In the genomic region with DNA sequence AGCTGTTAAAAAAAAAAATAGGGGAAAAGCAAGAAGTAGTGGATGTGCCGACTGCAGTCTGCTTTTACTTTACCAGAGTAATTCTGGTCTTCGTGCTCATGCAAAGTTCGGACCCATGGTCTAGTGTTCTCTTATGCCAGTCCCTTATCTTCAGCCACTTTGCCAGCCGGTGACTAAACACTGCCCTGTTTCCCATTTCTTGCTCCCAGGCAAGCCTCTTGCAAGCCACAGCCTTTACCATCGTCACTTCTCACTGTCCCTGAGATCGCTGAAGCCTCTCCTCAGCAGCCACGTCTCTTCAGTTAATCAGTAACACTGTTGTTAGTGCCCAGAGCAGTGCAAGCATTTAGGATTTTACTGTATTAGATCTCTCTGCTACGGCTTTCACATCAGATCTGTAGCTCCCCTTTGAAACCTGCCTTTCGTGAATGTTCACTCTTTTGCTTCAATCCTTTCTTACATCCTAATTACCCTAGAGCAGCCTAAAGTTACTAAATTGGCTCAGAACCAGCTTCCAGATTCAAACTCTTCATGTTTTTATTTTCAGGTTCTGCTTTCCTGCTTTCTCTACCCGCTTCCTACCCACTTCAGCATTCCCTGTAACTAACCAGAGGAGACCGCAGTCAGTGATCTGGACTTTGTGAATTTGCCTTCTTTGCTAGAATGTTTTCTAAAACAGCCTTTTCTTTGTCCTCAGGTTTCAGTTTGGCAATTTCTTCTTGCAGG, we compare ENCODE assay signal across 14 mouse cellular contexts.
A peak's percentile ranks its signal among the peaks of the same experiment; 100 is the strongest.
DNase-seq lines count a peak whose midpoint lies in the region; ATAC-seq and TF ChIP-seq lines count a peak whose summit lies in the region.
"Had no signal": no experiment of that assay in that cellular context is flagged by ENCODE, and none has a peak within 500 bp of the region (broad histone marks: within the 10 kb centered on the region; RNA-seq: fewer than 3 reads in every experiment).

No protein-coding gene starts in this region.

- no peak for DNase-seq in heart, postnatal 25 days (ENCODE audit: low spot score)
- DNase-seq in Patski (ENCODE audit: low read depth, low spot score): peak; percentile 55
- DNase-seq in intestine, embryonic 14.5 days (ENCODE audit: low spot score): no peak
- peak; percentile 24 to 33 for DNase-seq in kidney, postnatal 25 days
- DNase-seq in adipocyte (ENCODE audit: low spot score): no peak
- no peak for DNase-seq in cerebellum, adult 18-20 months
- no peak for DNase-seq in urinary bladder, adult 2 months (ENCODE audit: low spot score)
- DNase-seq: gastrocnemius, postnatal 36 days; right cerebral cortex, postnatal 4 days; thymus, adult 2 months had no signal

- 48% methylated on average over 11 of the region's 11 CpGs for whole genome bisulfite sequencing in heart, embryonic 15.5 days
- 57% methylated on average over 11 of the region's 11 CpGs for WGBS in intestine, embryonic 14.5 days

- H3K9ac ChIP-seq in heart, embryonic 15.5 days: no peak overlapping the region
- H3K9ac ChIP-seq in intestine, embryonic 14.5 days (ENCODE audit: low read length): no peak overlapping the region

- no peak for ATAC-seq in heart, embryonic 15.5 days (replicated peaks; ENCODE audit: insufficient number of reproducible peaks, insufficient read depth, low FRiP score, low read depth)
- peak; percentile 80 for ATAC-seq in Patski
- ATAC-seq in intestine, embryonic 14.5 days (replicated peaks; ENCODE audit: low FRiP score, low TSS enrichment, low read depth): no peak
- ATAC-seq: activated CD4-positive, CD25-positive, alpha-beta regulatory T cell, adult 4 months; hindbrain, postnatal 0 days; lung, postnatal 0 days had no signal

- H3K4me2 ChIP-seq in heart, embryonic 15.5 days: peak overlapping the region; percentile 47
- peak overlapping the region; percentile 32 for H3K4me2 ChIP-seq in intestine, embryonic 14.5 days (ENCODE audit: low read length)

- no peak overlapping the region for H3K27ac ChIP-seq in heart, embryonic 15.5 days
- no peak overlapping the region for H3K27ac ChIP-seq in intestine, embryonic 14.5 days (ENCODE audit: low read depth)
- H3K27ac ChIP-seq: hindbrain, postnatal 0 days had no signal

- POLR2A ChIA-PET in Patski (lab: Charles Lee): no interaction called here

- H3K4me1 ChIP-seq in heart, embryonic 15.5 days (replicated peaks): peaks cover 6% of the 10 kb centered on the region; the same call in 1 of the 2 replicates
- no peaks in the 10 kb centered on the region for H3K4me1 ChIP-seq in intestine, embryonic 14.5 days (replicated peaks; ENCODE audit: control insufficient read depth, insufficient read depth, low read length)

- H3K4me3 ChIP-seq in heart, embryonic 15.5 days: no peak overlapping the region
- no peak overlapping the region for H3K4me3 ChIP-seq in intestine, embryonic 14.5 days (ENCODE audit: low read depth, low read length)

- no peaks in the 10 kb centered on the region for H3K36me3 ChIP-seq in heart, embryonic 15.5 days
- no peaks in the 10 kb centered on the region for H3K36me3 ChIP-seq in intestine, embryonic 14.5 days (ENCODE audit: control insufficient read depth, insufficient read depth, low read length)

- no peak for TF ChIP-seq CTCF in Patski (IDR thresholded peaks at IDR 0.05)

- CTCF ChIA-PET in Patski (lab: Charles Lee): interaction anchor here (0.9 to 1.7 kb wide), 4 partner anchors 10 to 112 kb away, joined by 3 to 7 read pairs (median 4); no protein-coding TSS in a partner anchor

- in situ Hi-C loops in Patski (cut with MboI; ENCODE audit: low pct_unique_long_range_greater_than_20kb): no loop called here

- no peaks in the 10 kb centered on the region for H3K27me3 ChIP-seq in heart, embryonic 15.5 days
- H3K27me3 ChIP-seq in Patski: no peaks in the 10 kb centered on the region
- H3K27me3 ChIP-seq in intestine, embryonic 14.5 days (replicated peaks; ENCODE audit: control insufficient read depth, insufficient read depth, low read length): no peaks in the 10 kb centered on the region

- intact Hi-C loops in heart, postnatal 25 days (cut with DNase I): loop anchor here (10.0 kb wide), 1 partner anchor 88 kb away; no protein-coding TSS in a partner anchor

- H3K9me3 ChIP-seq in heart, embryonic 15.5 days (replicated peaks): no peaks in the 10 kb centered on the region
- no peaks in the 10 kb centered on the region for H3K9me3 ChIP-seq in intestine, embryonic 14.5 days (ENCODE audit: control insufficient read depth, low read length)

Comparison
In these comparisons a context has a peak if more than half of its experiments do, and no peak if none do; other contexts are left out.
1. DNase-seq: peak in Patski (single experiment) and kidney, postnatal 25 days (2 of 2); none in heart, postnatal 25 days (single experiment), intestine, embryonic 14.5 days (single experiment), adipocyte (single experiment), cerebellum, adult 18-20 months (0 of 2) and urinary bladder, adult 2 months (single experiment).